Mouse (Mus musculus): ENCODE measurements around the gene Rilpl1.
A peak's percentile ranks its signal among the peaks of the same experiment; 100 is the strongest.

DNA sequence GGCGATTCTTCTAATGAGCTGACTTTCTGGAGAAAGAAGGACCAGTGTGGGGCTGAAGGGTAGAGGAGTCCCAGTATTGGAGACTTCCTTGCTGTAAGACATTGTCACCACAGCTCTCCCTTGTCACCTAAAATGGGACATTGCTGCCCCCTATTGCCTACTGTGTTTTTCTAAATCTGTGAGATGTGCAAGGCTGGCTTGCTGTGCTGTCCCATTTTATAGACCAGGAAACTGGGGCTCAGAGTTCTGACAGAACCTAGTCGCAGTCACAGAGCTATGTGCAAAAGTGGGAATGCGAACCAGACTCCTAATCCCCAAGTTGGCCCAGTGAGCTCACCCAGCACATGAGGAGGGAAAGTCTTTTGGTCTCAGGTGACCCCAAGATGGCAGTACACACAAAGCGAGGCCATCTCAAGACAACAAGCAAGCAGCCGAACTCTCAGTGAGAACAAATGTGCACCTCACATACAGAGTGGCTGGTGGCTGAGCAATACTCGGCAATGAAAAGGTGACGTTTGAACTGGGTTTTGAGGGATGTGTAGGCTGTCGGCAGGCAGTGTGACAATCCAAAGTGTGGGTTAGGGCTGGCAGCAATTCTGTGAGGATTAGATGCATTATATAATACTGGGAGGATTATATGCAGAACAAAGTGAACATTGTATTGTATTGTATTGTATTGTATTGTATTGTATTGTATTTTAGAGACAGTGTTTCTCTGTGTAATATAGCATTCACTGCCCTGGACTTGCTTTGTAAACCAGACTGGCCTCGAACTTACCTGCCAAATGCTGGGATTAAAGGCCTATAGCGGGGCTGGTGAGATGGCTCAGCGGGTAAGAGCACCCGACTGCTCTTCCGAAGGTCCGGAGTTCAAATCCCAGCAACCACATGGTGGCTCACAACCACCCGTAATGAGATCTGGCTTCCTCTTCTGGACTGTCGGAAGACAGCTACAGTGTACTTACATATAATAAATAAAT lies 7.9 kb upstream of the Rilpl1 start:
- TF ChIP-seq POLR2A (IDR thresholded peaks at IDR 0.05; ENCODE audit: borderline replicate concordance, insufficient read depth, low read length), result no peak
- TF ChIP-seq CTCF (IDR thresholded peaks at IDR 0.05; ENCODE audit: borderline replicate concordance, insufficient read depth, low read depth, low read length), result peak; percentile 59
